Mouse (Mus musculus): ENCODE results near the gene Tsen54.

Gene Tsen54

DNA sequence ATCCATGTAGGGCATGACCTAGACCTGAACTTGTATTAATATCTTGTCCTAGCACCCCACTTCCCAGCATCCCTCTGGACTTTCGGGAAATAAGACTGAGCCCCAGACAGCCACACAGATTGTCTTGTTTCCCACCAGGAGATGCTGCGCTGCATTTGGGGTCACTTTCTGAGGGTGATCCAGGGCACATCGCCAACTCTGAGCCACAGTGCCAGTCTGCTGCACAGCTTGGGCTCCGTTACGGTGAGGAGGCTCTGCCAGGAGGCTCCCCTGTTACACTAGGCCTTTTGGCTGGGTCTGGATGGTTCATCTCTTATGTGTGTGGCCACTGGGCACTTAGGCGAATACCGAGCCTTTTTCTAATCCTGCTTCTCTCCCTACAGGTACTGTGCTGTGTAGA, 24.7 kb upstream of the Tsen54 start:
- ChIA-PET POLR2A (interaction anchor here in 3 of 4 experiments (1.0 to 1.4 kb wide), 5 partner anchors 9 to 235 kb away, joined by 3 to 4 read pairs (median 3); no protein-coding TSS in a partner anchor), CTCF (interaction anchor here in 1 of 4 experiments (1.4 kb wide), 1 partner anchor 70 kb away, joined by 6 read pairs; no protein-coding TSS in a partner anchor)

DNA sequence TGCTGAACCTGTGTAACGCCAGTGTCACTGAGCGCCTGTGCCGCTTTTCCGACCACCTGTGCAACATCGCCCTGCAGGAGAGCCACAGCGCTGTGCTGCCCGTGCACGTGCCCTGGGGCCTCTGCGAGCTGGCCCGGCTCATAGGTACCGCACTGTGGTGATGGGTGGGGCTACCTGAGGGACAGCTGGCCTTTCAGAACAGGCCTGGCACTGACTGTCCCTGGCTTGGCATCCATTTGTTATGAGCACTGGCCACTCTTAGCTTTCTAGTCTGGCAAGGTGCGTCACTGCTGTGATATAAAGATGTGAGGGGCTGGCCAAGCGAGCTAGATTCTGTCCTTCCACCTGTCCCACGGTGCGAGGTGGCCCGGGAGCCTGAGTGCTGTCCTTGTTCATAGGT, 22.6 kb upstream of the Tsen54 start:
- ChIA-PET CTCF (interaction anchor here in 1 of 4 experiments (1.6 kb wide), 1 partner anchor 69 kb away, joined by 6 read pairs; no protein-coding TSS in a partner anchor), POLR2A (interaction anchor here in 2 of 4 experiments (1.1 to 1.2 kb wide), 2 partner anchors 9 to 38 kb away, joined by 3 read pairs; no protein-coding TSS in a partner anchor)

DNA sequence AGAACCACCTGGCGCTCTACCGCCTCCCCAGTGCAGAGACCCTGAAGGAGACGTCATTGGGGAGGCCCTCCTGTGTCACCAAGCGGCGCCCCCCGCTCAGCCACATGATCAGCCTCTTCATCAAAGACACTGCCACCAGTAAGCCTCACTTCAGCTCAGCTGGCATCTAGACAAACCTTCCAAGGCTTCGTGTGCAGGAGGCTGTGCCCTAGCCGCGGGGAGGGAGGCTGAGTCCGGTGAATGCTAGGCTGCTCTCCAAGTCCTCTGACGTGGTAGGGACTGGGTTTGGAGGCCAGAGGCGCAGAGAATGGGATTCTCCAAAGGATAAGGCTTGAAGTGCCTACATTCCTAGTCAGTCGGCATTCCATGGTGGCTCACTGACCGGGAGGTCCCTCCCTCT, 22.2 kb upstream of the Tsen54 start:
- ChIA-PET POLR2A (interaction anchor here in 1 of 4 experiments (1.1 kb wide), 1 partner anchor 8 kb away, joined by 3 read pairs; no protein-coding TSS in a partner anchor), CTCF (interaction anchor here in 1 of 4 experiments (1.6 kb wide), 1 partner anchor 70 kb away, joined by 6 read pairs; no protein-coding TSS in a partner anchor)

DNA sequence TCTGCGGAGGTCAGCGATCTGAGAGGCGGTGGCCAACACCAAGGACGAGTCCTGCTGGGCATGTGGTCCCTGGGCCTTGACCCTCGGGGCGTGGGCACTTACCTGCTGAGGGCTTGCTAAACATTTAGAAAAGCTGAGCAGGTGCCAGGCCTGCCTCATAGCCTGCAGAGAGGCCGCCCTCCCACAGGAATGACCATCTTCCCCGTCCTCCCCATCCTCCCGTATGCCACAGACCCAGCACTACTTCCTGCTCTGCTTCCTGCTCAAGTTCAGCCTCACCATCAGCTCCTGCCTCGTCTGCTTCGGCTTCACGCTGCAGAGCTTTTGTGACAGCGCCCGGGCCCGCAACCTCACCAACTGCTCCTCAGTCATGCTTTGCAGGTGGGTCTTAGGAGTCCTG, 17.6 kb upstream of the Tsen54 start:
- ChIA-PET CTCF (interaction anchor here in 3 of 4 experiments (0.5 to 1.1 kb wide), 4 partner anchors 14 to 65 kb away, joined by 3 to 14 read pairs (median 8); partner anchors contain the start of gene Caskin2 (in 1 of the 3)), POLR2A (interaction anchor here in 3 of 4 experiments (0.6 to 2.7 kb wide), 7 partner anchors 9 to 240 kb away, joined by 3 to 6 read pairs (median 3); partner anchors contain the start of gene Caskin2 (in 3 of the 3))

DNA sequence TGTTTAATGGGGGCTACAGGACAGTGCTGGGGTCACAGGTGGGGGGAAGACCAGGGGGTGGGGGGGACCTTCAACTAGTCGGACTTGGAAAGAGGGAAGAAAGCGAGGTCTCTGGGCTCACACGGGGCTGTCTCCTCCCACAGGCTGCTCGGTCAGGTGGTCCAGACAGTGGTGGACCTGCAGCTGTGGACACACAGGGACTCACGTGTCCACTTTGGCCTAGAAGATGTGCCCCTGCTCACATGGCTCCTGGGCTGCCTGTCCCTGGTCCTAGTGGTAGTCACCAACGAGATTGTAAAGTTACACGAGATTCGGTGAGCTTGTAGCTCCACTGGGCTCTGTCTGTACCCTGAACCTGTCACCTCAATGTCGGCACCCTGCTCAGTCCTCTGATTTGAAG, 16.9 kb upstream of the Tsen54 start:
- CTCF ChIA-PET: interaction anchor here in 2 of 4 experiments (0.6 to 0.9 kb wide), 2 partner anchors 13 to 101 kb away, joined by 3 to 14 read pairs; no protein-coding TSS in a partner anchor
- POLR2A ChIA-PET: interaction anchor here in 3 of 4 experiments (0.8 to 2.7 kb wide), 6 partner anchors 10 to 23 kb away, joined by 3 to 6 read pairs (median 4); partner anchors contain the start of gene Caskin2 (in 2 of the 3)

DNA sequence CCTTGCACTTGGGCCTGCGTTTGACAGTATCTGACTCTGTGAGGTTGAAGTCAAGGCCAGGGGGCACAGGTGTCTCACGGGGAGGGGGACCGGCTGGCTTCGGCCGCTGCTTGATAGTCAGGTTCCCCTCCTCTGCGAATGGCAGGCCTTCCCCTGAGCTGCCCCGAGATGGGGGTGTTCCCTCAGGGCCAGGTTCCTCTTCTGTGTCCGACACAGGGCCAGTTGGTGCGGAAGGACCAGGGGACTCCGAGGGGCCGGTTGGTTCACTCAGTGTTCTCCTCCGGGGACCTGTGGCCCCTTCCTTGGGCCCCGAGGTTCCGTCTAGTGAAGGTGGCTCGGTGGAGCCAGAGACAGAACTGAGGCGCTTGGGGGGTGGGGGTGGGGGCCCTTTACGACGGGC, 13.5 kb upstream of the Tsen54 start:
- ChIA-PET POLR2A (interaction anchor here in 3 of 4 experiments (0.5 to 3.8 kb wide), 17 partner anchors 8 to 1398 kb away, joined by 3 to 22 read pairs (median 4); partner anchors contain the start of genes Caskin2 (in 2 of the 3), Recql5 (in 1 of the 3), Sap30bp (in 1 of the 3) and Sept9 (in 1 of the 3)), CTCF (interaction anchor here in 3 of 4 experiments (0.7 to 1.5 kb wide), 3 partner anchors 78 to 317 kb away, joined by 3 to 5 read pairs (median 5); no protein-coding TSS in a partner anchor)

DNA sequence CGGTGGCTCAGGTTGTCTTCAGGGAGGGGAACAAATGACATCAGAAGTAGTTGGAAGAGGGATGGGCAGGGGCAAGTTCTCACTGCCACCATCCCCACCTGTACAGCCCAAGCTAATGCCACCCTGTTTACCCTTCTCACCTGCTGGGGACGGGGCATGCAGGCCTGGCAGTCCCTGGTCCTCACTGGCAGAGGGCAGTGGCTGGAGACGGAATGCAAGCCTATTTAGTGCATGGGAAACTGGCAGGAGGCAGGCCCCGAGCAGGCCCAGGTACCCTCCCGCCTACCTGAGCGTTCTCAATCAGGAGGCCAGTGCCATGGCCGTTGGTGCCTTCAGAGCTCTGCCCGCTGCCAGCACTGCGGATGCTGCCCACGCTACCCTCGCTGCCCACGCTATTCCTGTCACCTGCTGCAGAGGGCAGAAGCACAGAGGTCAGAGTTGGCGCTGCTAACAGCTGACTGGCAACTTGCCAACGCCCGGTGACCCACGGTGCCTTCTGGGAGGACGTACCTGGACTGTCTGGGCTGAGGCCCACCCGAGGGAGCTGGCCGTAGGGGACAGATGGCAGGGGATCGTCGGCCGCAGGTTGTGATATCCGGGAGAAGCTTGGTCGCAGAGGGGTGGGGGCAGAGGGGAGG, 11.3 kb upstream of the Tsen54 start:
- ChIA-PET CTCF (interaction anchor here in 3 of 4 experiments (0.6 to 2.1 kb wide), 3 partner anchors 10 to 56 kb away, joined by 3 to 7 read pairs (median 5); partner anchors contain the start of gene Caskin2 (in 1 of the 3)), POLR2A (interaction anchor here in 3 of 4 experiments (0.6 to 3.8 kb wide), 6 partner anchors 10 to 1134 kb away, joined by 3 to 22 read pairs (median 3); partner anchors contain the start of genes Caskin2 (in 1 of the 3) and Tsen54 (in 1 of the 3))

DNA sequence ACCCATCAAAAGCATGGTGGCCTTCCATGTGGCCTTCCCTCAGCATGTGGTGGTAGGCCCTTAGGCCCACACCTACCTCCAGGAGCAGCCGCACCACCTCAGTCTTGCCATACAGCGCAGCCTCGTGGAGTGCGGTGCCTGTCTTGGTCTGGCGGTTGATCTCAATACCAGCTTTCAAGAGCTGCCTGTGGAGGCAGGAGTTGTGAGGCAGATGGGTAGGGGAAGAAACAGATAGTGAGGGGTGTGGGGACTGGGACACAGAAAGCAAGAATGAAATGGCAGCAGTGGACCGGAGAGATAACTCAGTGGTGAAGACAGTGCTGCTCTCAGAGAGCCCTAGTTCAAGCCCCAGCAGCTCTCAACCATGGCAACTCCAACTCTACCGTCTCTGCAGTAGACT, 9.5 kb upstream of the Tsen54 start:
- POLR2A ChIA-PET: interaction anchor here in 1 of 4 experiments (1.3 kb wide), 1 partner anchor 8 kb away, joined by 3 read pairs; the partner anchor contains the start of gene Caskin2
- CTCF ChIA-PET: interaction anchor here in 1 of 4 experiments (0.6 kb wide), 1 partner anchor 83 kb away, joined by 3 read pairs; no protein-coding TSS in a partner anchor

DNA sequence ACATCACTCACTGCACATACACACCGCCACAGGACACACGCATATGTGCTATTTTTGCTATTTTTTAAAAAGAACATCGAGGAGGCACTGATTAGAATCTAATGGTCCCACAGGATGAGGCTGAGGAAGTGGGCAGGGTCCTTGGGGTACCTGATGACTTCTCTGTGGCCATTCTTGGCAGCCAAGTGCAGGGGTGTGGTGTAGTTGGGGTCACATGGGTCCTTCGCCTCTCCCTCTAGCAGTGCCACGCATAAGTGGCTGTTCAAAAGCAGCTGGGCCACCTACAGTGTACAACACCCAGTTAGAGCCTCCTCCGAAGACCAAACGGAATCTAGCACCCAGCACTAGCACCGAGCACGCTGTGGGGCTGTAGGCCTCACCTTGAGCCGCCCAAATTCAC, 8.4 kb upstream of the Tsen54 start:
- ChIA-PET CTCF (no interaction called here), POLR2A (interaction anchor here in 1 of 4 experiments (0.8 to 2.1 kb wide), 2 partner anchors 166 to 287 kb away, joined by 3 to 6 read pairs; no protein-coding TSS in a partner anchor)

DNA sequence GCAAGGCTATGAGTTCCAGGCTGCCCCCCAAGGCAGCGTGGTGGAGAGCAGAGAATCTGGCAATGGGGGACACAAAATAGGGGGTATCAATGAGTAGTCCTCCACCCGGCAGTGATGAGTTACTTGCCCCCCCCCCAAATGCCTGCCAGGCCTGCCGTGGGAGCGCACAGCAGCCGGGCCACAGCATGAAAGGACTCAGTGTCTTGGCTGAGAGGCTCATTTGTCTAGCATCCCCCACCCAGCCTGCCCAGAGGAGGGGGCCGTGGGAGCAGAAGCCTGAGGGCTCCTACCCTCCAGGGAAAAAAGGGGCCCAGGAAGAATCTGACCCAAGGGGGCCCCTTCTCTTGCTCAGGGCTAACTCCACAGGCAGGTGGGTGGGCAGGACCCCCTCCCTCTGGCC, 7.2 kb upstream of the Tsen54 start:
- ChIA-PET POLR2A (interaction anchor here in 3 of 4 experiments (0.6 to 2.1 kb wide), 8 partner anchors 16 to 286 kb away, joined by 3 to 6 read pairs (median 3); no protein-coding TSS in a partner anchor), CTCF (interaction anchor here in 2 of 4 experiments (0.9 to 1.7 kb wide), 4 partner anchors 29 to 89 kb away, joined by 3 to 5 read pairs (median 4); no protein-coding TSS in a partner anchor)

DNA sequence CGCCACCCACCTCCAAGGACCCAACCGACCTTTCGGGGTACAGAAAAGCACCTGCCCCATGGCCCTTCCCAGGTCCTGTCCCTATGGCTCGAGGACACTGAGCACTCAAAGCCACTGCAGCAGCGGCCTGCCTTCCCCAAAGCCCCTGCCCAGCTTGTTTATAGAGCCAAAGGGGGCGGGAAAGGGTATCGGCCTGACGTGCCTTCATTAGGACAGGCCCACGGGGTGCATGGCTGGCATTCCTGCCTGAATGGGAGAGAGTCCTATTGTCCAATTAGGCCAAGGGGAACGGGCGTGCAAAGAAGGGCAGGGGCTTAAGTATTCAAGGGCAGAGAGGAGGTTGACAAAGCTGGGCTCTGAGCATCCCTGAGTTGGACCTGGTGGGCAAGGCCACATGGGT, 6.6 kb upstream of the Tsen54 start:
- POLR2A ChIA-PET: interaction anchor here in 3 of 4 experiments (0.6 to 2.1 kb wide), 6 partner anchors 15 to 168 kb away, joined by 3 to 6 read pairs (median 3); no protein-coding TSS in a partner anchor
- CTCF ChIA-PET: interaction anchor here in 2 of 4 experiments (1.2 to 1.7 kb wide), 3 partner anchors 51 to 90 kb away, joined by 3 to 5 read pairs (median 4); no protein-coding TSS in a partner anchor

DNA sequence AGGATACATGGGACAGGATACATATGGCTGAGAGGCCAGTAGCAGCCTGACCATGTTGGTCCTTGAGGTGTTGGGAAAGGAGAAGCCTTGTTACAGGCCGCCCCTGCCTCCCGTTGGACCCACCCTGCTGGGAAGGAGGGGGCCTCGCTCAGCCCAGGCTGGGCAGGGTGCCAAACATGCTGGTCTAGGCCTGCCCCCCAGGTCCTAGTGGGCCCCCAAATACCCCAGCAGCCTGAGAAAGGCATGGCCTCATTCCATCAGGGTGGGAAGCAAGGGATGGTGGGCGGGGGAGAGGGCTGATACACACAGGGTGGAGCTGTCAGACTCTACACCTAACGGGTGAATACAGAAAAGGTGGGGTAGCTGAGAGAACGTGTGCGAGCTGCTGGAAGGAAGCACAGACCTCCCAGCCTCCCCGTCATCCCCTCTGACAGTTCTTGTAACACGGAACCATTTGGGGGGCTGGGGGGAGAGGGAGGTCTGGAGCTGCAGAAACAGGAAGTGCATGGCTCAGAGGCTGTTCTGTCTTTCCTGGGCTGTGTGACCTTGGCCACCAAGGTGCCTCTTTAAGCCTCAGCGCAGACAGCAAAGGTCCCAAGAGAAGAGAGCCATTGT, 5.7 kb upstream of the Tsen54 start:
- ChIA-PET POLR2A (interaction anchor here in 3 of 4 experiments (0.6 to 1.9 kb wide), 9 partner anchors 8 to 82 kb away, joined by 3 to 5 read pairs (median 3); no protein-coding TSS in a partner anchor), CTCF (interaction anchor here in 1 of 4 experiments (0.6 kb wide), 1 partner anchor 50 kb away, joined by 3 read pairs; the partner anchor contains the start of gene Myo15b)

DNA sequence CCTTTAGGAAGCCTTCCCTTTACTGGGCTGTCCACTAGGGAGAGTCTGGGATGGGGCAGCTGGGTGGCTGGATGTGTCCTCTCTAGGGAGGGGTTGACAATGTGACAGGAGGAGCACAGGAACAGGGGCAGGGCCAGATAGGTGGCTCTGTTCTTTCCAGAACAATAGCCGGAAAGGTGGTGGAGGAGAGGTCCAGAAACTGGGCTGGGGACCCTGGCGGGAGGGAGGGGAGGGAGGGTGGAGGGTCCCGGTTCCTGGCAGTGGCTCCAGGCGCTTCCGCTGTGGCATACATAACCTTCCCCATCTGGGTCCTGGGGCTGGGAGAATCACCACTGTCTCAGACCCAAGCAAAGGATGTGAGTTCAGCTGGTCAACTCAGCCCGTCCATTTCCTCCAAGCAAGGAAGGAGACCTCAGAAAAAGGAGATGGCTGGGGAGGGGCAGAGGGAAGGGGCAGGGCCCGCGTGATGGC, 5.2 kb upstream of the Tsen54 start:
- POLR2A ChIA-PET: interaction anchor here in 3 of 4 experiments (0.6 to 1.9 kb wide), 8 partner anchors 9 to 203 kb away, joined by 3 to 9 read pairs (median 3); partner anchors contain the start of gene Galk1 (in 1 of the 3)
- CTCF ChIA-PET: interaction anchor here in 3 of 4 experiments (0.6 to 1.2 kb wide), 5 partner anchors 49 to 812 kb away, joined by 3 to 6 read pairs (median 3); partner anchors contain the start of gene Myo15b (in 1 of the 3)

DNA sequence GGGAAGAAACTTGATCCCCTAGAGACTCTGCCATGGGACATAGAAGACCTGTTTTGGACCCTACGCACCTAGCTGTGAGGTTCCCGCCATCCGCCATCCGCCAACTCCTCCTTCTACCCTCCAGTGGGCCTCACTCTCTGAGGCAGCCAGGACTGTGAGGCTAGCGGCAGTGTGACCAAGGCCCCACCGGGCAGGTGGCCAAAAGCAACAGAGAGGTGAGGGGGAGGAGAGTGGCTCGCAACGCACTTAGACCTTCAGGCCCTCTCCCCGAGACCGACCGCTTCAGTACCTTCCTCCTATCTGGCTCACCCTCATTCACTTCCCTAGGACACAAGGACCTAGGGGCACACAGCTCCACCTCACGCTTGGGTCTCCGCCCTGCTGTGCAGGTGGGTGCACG, 4.1 kb upstream of the Tsen54 start:
- ChIA-PET CTCF (interaction anchor here in 2 of 4 experiments (0.6 to 1.2 kb wide), 3 partner anchors 10 to 88 kb away, joined by 3 to 5 read pairs (median 3); no protein-coding TSS in a partner anchor), POLR2A (interaction anchor here in 3 of 4 experiments (0.6 to 5.5 kb wide), 7 partner anchors 9 to 214 kb away, joined by 3 to 38 read pairs (median 5); no protein-coding TSS in a partner anchor)

DNA sequence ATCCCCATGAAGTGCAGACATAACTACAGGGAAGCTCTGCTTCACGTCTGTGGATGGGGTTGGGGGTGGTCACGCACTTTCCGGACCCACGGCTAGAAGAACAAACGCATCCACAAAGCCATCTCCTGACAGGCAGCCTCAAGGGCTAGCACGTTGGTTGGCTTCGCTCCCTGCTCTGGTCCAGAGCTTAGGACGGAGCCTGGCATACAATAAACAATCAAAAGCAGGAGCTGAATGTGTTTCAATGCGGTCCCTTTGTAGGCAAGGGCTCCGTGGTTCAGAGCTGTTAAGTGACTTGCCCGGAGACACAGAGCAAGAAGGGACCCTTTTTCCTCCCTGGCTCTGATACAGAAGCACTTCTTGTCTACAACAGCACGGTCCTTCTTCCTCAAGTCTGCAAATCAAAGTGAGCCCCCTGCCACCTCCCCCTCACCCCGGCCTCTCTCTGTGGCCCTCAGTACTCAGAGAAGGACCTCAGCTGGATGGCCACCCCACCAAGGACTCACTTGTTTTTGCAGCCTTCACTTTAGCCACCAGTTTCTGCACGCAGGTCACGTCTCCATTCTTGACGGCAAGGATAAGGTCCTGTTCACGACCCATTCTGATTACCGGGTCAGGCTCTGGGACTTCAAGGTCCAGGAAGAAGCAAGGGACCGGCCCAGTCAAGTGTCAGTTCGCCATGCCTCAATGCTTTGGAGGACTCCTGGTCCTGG, 3.0 kb upstream of the Tsen54 start:
- CTCF ChIA-PET: interaction anchor here in 2 of 4 experiments (0.5 to 1.1 kb wide), 3 partner anchors 9 to 306 kb away, joined by 3 to 14 read pairs (median 3); no protein-coding TSS in a partner anchor

DNA sequence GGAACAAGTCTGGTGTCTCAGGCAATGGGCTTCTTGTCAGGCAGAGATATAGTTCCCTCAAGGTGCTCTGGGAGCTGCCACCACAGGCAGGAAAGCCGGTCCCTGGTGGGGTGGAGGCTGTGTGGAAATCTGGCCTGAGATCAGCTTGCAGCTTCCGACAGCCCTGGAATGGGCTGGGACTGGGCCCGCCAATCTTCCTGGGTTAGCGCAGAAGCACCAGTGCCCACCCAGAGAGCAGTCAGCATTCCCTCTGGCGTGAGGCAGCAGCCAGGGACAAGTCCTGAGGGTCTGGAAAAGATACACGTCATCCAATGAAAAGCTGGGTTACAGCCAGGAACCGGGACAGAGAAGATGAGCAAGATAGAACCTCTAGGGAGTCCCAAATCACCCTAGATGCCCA, 2.4 kb upstream of the Tsen54 start:
- POLR2A ChIA-PET: interaction anchor here in 3 of 4 experiments (0.7 to 5.5 kb wide), 6 partner anchors 11 to 206 kb away, joined by 3 to 38 read pairs (median 14); no protein-coding TSS in a partner anchor
- CTCF ChIA-PET: interaction anchor here in 2 of 4 experiments (3.2 to 5.9 kb wide), 2 partner anchors 47 to 89 kb away, joined by 31 to 52 read pairs; no protein-coding TSS in a partner anchor

More for the DNA sequence above, 3.0 kb upstream of the Tsen54 start:
- POLR2A ChIA-PET: interaction anchor here in 3 of 4 experiments (0.7 to 5.5 kb wide), 9 partner anchors 10 to 213 kb away, joined by 3 to 38 read pairs (median 6); no protein-coding TSS in a partner anchor

All from embryonic stem cell, embryonic (primary cell).